Mouse (Mus musculus): ENCODE data around the gene Ezr. TPM values are rescaled to one million over a fixed set of nuclear protein-coding genes. Genes with fewer than 3 reads are reported as not detected.

Ezr gene
- polyA plus RNA-seq, 1 experiment from 2014 or later, result 74.3 TPM

GRCm38 (mm10) chr17:6798392-6799061 lies 15.9 kb upstream of the Ezr start:
- ATAC-seq (ENCODE audit: insufficient read depth, low FRiP score, low TSS enrichment), result no peak
- WGBS, result 82% methylated on average over 12 of the region's 12 CpGs

DNA sequence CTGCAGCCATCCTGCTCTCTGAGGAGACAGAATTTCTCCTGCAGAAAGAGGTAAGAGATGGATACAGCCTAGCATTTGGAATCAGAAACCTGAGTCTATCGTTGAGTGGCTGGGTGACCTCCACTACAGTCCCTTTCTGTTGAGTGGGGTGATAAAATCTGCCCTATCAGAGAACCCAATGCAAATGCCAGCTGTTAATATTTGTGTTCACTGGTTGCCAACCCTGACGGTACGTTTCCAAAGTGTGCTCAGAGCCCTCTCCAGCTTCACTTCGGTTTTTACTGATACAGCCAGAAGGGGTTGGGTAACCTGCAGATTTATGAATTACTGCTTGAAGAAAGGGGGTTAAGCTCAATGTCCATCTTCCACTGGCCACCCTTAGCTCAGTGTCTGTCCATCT lies 14.9 kb upstream of the Ezr start:
- Histone ChIP-seq H3K4me1 (ENCODE audit: control insufficient read depth, insufficient read depth, low read length) (no peaks in the 10 kb centered on the region), H3K9me3 (ENCODE audit: control insufficient read depth, low read length) (no peaks in the 10 kb centered on the region), H3K9ac (ENCODE audit: low read length) (no peak overlapping the region), H3K27ac (ENCODE audit: low read depth, low read length) (no peak overlapping the region), H3K36me3 (ENCODE audit: control insufficient read depth, insufficient read depth, low read length) (no peaks in the 10 kb centered on the region), H3K4me2 (ENCODE audit: low read depth) (no peak overlapping the region), H3K4me3 (ENCODE audit: low read depth, low read length) (no peak overlapping the region), H3K27me3 (ENCODE audit: control insufficient read depth, insufficient read depth, low read length) (no peaks in the 10 kb centered on the region)
- ATAC-seq (ENCODE audit: insufficient read depth, low FRiP score, low TSS enrichment) (no peak), DNase-seq (ENCODE audit: low spot score) (no peak)
- 87% methylated on average over 4 of the region's 4 CpGs for WGBS

More at GRCm38 (mm10) chr17:6798392-6799061, 15.9 kb upstream of the Ezr start:
- Histone ChIP-seq H3K36me3 (ENCODE audit: control insufficient read depth, insufficient read depth, low read length) (no peaks in the 10 kb centered on the region), H3K4me1 (ENCODE audit: control insufficient read depth, insufficient read depth, low read length) (no peaks in the 10 kb centered on the region), H3K27me3 (ENCODE audit: control insufficient read depth, insufficient read depth, low read length) (no peaks in the 10 kb centered on the region), H3K9me3 (ENCODE audit: control insufficient read depth, low read length) (no peaks in the 10 kb centered on the region), H3K4me3 (ENCODE audit: low read depth, low read length) (no peak overlapping the region), H3K4me2 (ENCODE audit: low read depth) (no peak overlapping the region), H3K9ac (ENCODE audit: low read length) (no peak overlapping the region), H3K27ac (ENCODE audit: low read depth, low read length) (no peak overlapping the region)
- no peak for DNase-seq (ENCODE audit: low spot score)

DNA sequence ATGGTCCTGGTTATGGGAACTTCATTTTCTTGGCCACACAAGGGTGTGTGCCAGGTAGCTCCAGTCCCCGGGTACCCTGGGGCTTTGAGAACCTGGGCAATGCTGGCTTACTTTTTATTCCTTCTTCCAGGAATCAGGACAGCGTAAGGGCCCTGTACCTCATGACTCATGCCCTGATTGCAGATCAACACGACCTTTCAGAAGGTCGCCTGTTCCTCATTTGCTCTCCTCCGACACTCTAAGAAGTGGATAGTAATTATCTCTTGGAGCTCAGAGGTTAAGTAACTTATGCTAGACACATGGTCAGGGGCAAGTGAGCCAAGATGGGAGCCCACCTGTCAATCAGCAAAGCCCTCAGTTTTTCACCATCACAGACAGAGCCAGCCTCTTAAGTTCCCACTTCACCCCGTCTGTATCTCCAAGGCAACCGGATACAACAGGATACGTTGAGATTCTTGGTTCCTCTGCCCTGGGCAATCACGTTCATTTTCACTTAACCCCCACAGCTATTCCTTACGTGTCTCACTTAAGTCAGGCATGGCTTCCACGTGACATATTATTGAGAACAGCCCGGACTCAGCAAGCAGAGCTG lies 11.7 kb upstream of the Ezr start:
- Histone ChIP-seq H3K27me3 (ENCODE audit: control insufficient read depth, insufficient read depth, low read length) (no peaks in the 10 kb centered on the region), H3K9me3 (ENCODE audit: control insufficient read depth, low read length) (no peaks in the 10 kb centered on the region), H3K4me1 (ENCODE audit: control insufficient read depth, insufficient read depth, low read length) (no peaks in the 10 kb centered on the region), H3K36me3 (ENCODE audit: control insufficient read depth, insufficient read depth, low read length) (no peaks in the 10 kb centered on the region), H3K4me2 (ENCODE audit: low read depth) (no peak overlapping the region), H3K4me3 (ENCODE audit: low read depth, low read length) (no peak overlapping the region), H3K9ac (ENCODE audit: low read length) (no peak overlapping the region), H3K27ac (ENCODE audit: low read depth, low read length) (no peak overlapping the region)
- WGBS, result 78% methylated on average over 12 of the region's 12 CpGs
- DNase-seq (ENCODE audit: low spot score), result no peak
- no peak for ATAC-seq (ENCODE audit: insufficient read depth, low FRiP score, low TSS enrichment)

- ATAC-seq (ENCODE audit: insufficient read depth, low FRiP score, low TSS enrichment) (no peak), DNase-seq (ENCODE audit: low spot score) (no peak)
- WGBS, result 88% methylated on average over 9 of the region's 9 CpGs
- no peaks in the 10 kb centered on the region for H3K36me3 ChIP-seq (ENCODE audit: control insufficient read depth, insufficient read depth, low read length)
- H3K9me3 ChIP-seq (ENCODE audit: control insufficient read depth, low read length), result no peaks in the 10 kb centered on the region
- H3K4me1 ChIP-seq (ENCODE audit: control insufficient read depth, insufficient read depth, low read length), result no peaks in the 10 kb centered on the region
- no peak overlapping the region for H3K4me3 ChIP-seq (ENCODE audit: low read depth, low read length)
- no peak overlapping the region for H3K9ac ChIP-seq (ENCODE audit: low read length)
- H3K27me3 ChIP-seq (ENCODE audit: control insufficient read depth, insufficient read depth, low read length), result no peaks in the 10 kb centered on the region
- H3K4me2 ChIP-seq (ENCODE audit: low read depth), result no peak overlapping the region
- H3K27ac ChIP-seq (ENCODE audit: low read depth, low read length), result no peak overlapping the region
Measured at GRCm38 (mm10) chr17:6789581-6790118, 7.1 kb upstream of the Ezr start.

DNA sequence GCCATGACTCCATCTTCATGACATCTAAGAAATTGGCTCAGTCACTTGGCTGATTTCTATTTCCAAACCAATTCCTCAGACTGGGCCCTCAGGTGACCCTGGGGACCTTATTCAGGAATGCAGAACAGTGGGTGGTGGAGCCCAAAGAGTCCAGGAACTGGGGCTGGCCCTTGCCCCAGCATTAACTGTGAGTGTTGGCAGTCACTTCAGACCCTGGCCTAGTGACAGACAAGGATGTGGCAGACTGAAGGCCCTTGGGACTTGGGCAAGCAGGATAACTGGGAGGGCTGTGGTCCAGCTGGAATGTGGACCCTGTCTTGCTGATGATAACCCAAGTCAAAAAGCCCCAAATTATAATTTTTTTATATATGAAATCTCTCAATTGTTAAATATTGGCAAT lies 6.5 kb upstream of the Ezr start:
- H3K27me3 ChIP-seq (ENCODE audit: control insufficient read depth, insufficient read depth, low read length), result no peaks in the 10 kb centered on the region
- H3K4me3 ChIP-seq (ENCODE audit: low read depth, low read length), result no peak overlapping the region
- no peak overlapping the region for H3K4me2 ChIP-seq (ENCODE audit: low read depth)
- H3K9me3 ChIP-seq (ENCODE audit: control insufficient read depth, low read length), result no peaks in the 10 kb centered on the region
- H3K9ac ChIP-seq (ENCODE audit: low read length), result no peak overlapping the region
- DNase-seq (ENCODE audit: low spot score) (no peak), ATAC-seq (ENCODE audit: insufficient read depth, low FRiP score, low TSS enrichment) (no peak)
- H3K36me3 ChIP-seq (ENCODE audit: control insufficient read depth, insufficient read depth, low read length), result no peaks in the 10 kb centered on the region
- no peaks in the 10 kb centered on the region for H3K4me1 ChIP-seq (ENCODE audit: control insufficient read depth, insufficient read depth, low read length)
- no peak overlapping the region for H3K27ac ChIP-seq (ENCODE audit: low read depth, low read length)

GRCm38 (mm10) chr17:6787241-6787640 lies 4.7 kb upstream of the Ezr start:
- Histone ChIP-seq H3K9me3 (ENCODE audit: control insufficient read depth, low read length) (no peaks in the 10 kb centered on the region), H3K27ac (ENCODE audit: low read depth, low read length) (no peak overlapping the region), H3K9ac (ENCODE audit: low read length) (no peak overlapping the region), H3K4me1 (ENCODE audit: control insufficient read depth, insufficient read depth, low read length) (no peaks in the 10 kb centered on the region), H3K27me3 (ENCODE audit: control insufficient read depth, insufficient read depth, low read length) (no peaks in the 10 kb centered on the region), H3K36me3 (ENCODE audit: control insufficient read depth, insufficient read depth, low read length) (no peaks in the 10 kb centered on the region), H3K4me3 (ENCODE audit: low read depth, low read length) (no peak overlapping the region), H3K4me2 (ENCODE audit: low read depth) (no peak overlapping the region)
- WGBS, result 94% methylated on average over 4 of the region's 4 CpGs
- no peak for ATAC-seq (ENCODE audit: insufficient read depth, low FRiP score, low TSS enrichment)
- DNase-seq (ENCODE audit: low spot score), result no peak

- H3K36me3 ChIP-seq (ENCODE audit: control insufficient read depth, insufficient read depth, low read length), result no peaks in the 10 kb centered on the region
- H3K4me3 ChIP-seq (ENCODE audit: low read depth, low read length), result peak overlapping the region; percentile 84
- H3K9me3 ChIP-seq (ENCODE audit: control insufficient read depth, low read length), result no peaks in the 10 kb centered on the region
- no peak overlapping the region; the same call in 1 of the 2 replicates for H3K9ac ChIP-seq (ENCODE audit: low read length)
- WGBS, result 54% methylated on average over 10 of the region's 10 CpGs
- peaks cover 10% of the 10 kb centered on the region for H3K4me1 ChIP-seq (ENCODE audit: control insufficient read depth, insufficient read depth, low read length)
- no peaks in the 10 kb centered on the region for H3K27me3 ChIP-seq (ENCODE audit: control insufficient read depth, insufficient read depth, low read length)
- ATAC-seq (ENCODE audit: insufficient read depth, low FRiP score, low TSS enrichment) (no peak), DNase-seq (ENCODE audit: low spot score) (no peak)
- H3K4me2 ChIP-seq (ENCODE audit: low read depth), result peak overlapping the region; percentile 95
- H3K27ac ChIP-seq (ENCODE audit: low read depth, low read length), result no peak overlapping the region
Measured at GRCm38 (mm10) chr17:6783756-6784357, 1.3 kb upstream of the Ezr start.

DNA sequence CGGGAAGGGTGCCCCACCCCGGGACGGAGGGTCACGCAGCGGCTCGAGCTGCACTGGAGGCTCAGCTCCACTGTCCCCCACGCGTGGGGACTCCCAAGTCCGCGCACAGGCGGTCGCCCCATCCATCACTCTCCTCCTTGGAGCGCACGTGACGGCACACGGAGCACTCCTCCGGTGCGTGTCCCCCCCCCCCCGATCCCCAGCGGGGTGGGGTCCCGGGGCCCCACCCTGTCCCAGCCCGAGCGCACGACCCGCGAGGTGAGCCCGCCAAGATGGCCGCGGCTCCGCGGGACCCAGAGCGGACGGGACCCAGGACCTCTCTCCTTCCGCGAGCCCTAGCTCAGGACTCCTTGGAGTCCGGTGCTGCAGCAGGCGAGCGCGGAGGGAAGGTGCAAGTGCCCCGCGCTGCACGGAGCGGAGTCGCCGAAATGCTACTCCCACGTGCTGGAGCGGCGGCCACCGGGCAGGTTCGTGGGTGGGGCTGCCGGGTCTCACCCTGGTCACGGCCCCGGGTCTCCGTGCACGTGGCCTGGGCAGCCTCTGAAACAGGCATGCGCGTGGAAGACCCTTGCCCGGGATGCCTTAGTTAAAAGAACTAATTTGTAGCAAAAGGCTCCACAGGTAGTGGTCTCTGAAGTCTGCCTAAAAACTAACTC lies 550 bp upstream of the Ezr start:
- H3K27ac ChIP-seq (ENCODE audit: low read depth, low read length), result 0 out of 2 replicates have a peak overlapping the region, but pooled peaks have one; percentile 56
- WGBS, result under 1% methylated on average over 50 of the region's 58 CpGs

More for the DNA sequence above, 550 bp upstream of the Ezr start:
- Histone ChIP-seq H3K36me3 (ENCODE audit: control insufficient read depth, insufficient read depth, low read length) (no peaks in the 10 kb centered on the region), H3K27me3 (ENCODE audit: control insufficient read depth, insufficient read depth, low read length) (no peaks in the 10 kb centered on the region), H3K4me2 (ENCODE audit: low read depth) (peak overlapping the region; percentile 95), H3K4me1 (ENCODE audit: control insufficient read depth, insufficient read depth, low read length) (peaks cover 10% of the 10 kb centered on the region), H3K9ac (ENCODE audit: low read length) (peak overlapping the region; percentile 84), H3K9me3 (ENCODE audit: control insufficient read depth, low read length) (no peaks in the 10 kb centered on the region), H3K4me3 (ENCODE audit: low read depth, low read length) (peak overlapping the region; percentile 84)
- peak; percentile 75 for DNase-seq (ENCODE audit: low spot score)
- peak; percentile 79 for ATAC-seq (ENCODE audit: insufficient read depth, low FRiP score, low TSS enrichment)

Measured in neural tube, embryonic 11.5 days (tissue).